Mouse (Mus musculus) ES-CJ7 (cell line): ENCODE results near the gene Ywhah.

Experiments used
- DNase-seq: peaks from one replicate; pipeline ENCODE4 v3.0.0; 2011; ENCODE audit warnings: low read depth, low spot score

The Ywhah gene

DNA sequence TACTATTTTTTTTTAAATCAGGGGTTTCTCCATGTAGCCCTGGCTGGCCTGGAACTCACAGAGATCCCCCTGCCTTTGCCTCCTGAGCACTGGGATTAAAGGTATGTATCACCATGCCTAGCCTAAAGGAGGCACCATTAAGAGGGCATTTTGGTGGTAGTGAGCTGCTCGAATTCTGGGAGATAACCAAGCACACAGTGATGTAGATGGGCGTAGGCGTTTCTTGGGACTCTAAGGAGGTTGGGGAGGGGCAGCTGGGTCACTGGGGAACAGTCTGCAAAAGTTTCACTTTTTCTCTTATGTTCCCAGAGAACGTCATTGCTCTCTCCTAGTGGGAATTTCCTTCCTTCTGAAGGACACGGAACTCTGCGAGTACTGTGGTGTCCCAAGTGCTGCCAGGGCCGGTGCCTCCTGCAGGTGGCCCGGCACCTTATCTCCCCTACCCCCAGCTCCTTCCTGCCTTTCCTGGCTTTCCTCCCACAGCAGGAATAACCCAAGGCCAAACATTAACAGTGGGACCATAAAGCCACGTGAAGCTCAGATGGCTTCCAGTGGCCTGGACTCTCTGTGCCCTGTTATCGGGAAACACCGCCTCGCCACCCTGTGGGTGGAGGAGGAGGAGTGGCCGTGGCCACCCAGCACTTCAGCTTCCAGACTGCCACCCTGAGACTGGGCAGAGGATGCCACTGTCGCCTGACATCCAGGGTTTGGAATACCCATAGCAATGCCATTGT is 34.4 kb downstream of the Ywhah start:
- no peak for DNase-seq

DNA sequence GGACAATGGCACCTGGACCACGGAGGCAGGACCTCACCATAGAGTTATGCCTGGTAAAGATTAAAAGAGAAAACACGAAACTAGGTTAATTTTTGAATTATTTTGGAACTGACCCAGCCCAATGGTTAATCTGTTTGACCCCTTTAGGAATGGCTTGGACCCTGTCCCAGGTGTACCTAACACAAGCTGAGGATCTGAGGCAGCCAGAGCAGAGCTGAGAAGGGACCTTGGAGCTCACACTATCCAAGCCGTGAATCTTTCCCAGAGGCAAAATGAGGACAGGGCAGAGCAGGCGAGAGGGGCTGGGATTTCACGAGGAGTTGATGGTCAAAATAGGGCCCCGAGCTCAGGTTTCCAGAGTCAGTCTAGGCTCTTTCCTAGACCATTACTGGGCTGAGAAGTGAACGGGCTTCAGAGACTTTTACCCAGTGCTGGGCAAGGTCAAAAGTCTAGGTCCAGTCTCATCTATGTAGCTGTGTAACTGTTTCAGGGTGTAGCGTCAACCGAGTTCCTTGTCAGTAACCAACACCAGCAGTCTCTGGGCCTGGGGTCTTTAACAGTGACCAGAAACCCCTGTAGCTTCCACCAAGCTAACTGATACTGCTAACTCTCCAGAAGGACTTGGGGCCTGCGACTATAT is 37.6 kb downstream of the Ywhah start:
- DNase-seq = no peak

- DNase-seq = no peak
Measured at GRCm38 (mm10) chr5:33070071-33070470, 51.5 kb downstream of the Ywhah start.

GRCm38 (mm10) chr5:33076490-33077191 is 58.0 kb downstream of the Ywhah start:
- DNase-seq = no peak
